29 mouse cellular contexts compared by ENCODE assay signal in genomic region chr12:8281225-8282017, GRCm38 (mm10). TPM values are rescaled to one million over a fixed set of nuclear protein-coding genes. Genes with fewer than 3 reads are reported as not detected.
DNase-seq lines count a peak whose midpoint lies in the region; ATAC-seq lines count a peak whose summit lies in the region.
"Had no signal": no experiment of that assay in that cellular context is flagged by ENCODE, and none has a peak within 500 bp of the region (broad histone marks: within the 10 kb centered on the region; RNA-seq: fewer than 3 reads in every experiment).

No protein-coding gene starts in this region.

- H3K9ac ChIP-seq in heart, embryonic 16.5 days (ENCODE audit: low read length) = no peak overlapping the region
- no peak overlapping the region for H3K9ac ChIP-seq in neural tube, embryonic 14.5 days (replicated peaks; ENCODE audit: low read depth, low read length)
- no peak overlapping the region for H3K9ac ChIP-seq in embryonic facial prominence, embryonic 13.5 days
- H3K9ac ChIP-seq: forebrain, embryonic 13.5 days; heart, embryonic 13.5 days; limb, embryonic 13.5 days; lung, embryonic 15.5 days; midbrain, embryonic 15.5 days; neural tube, embryonic 13.5 days; stomach, embryonic 15.5 days had no signal

- no peak overlapping the region for H3K27ac ChIP-seq in heart, embryonic 16.5 days (ENCODE audit: low read length)
- H3K27ac ChIP-seq in neural tube, embryonic 14.5 days (ENCODE audit: low read depth, low read length) = no peak overlapping the region
- H3K27ac ChIP-seq in embryonic facial prominence, embryonic 13.5 days = no peak overlapping the region
- H3K27ac ChIP-seq: forebrain, embryonic 13.5 days; gastrocnemius, adult 2 months; heart, embryonic 13.5 days; hindbrain, embryonic 10.5 days; limb, embryonic 13.5 days; lung, embryonic 15.5 days; midbrain, embryonic 15.5 days; neural tube, embryonic 13.5 days; stomach, embryonic 15.5 days had no signal

- no peak overlapping the region for H3K4me3 ChIP-seq in heart, embryonic 16.5 days (ENCODE audit: low read length)
- no peak overlapping the region for H3K4me3 ChIP-seq in neural tube, embryonic 14.5 days (ENCODE audit: low read depth, low read length)
- H3K4me3 ChIP-seq in embryonic facial prominence, embryonic 13.5 days = no peak overlapping the region
- H3K4me3 ChIP-seq: forebrain, embryonic 13.5 days; gastrocnemius, adult 2 months; heart, embryonic 13.5 days; hindbrain, embryonic 10.5 days; limb, embryonic 13.5 days; lung, embryonic 15.5 days; megakaryocyte, embryonic 14.5 days; midbrain, embryonic 15.5 days; neural tube, embryonic 13.5 days; stomach, embryonic 15.5 days had no signal

- DNase-seq in heart, postnatal 10 days = no peak
- no peak for DNase-seq in neural tube, embryonic 10.5 days (ENCODE audit: extremely low spot score, low spot score)
- no peak for DNase-seq in cerebellum, postnatal 14 days
- DNase-seq in left cerebral cortex, adult 9 months (ENCODE audit: low spot score in 2 of 2) = no peak
- DNase-seq: adrenal gland, adult 2 months; cerebellum, adult 11 months; cerebellum, adult 9-11 months; gastrocnemius, adult 2 months; kidney, postnatal 36 days; layer of hippocampus, postnatal 36 days; lung, postnatal 36 days; right cerebral cortex, adult 18-20 months; thymus, adult 18-20 months; thymus, postnatal 4 days had no signal

- H3K4me1 ChIP-seq in heart, embryonic 16.5 days (ENCODE audit: control insufficient read depth, insufficient read depth, low read length) = peaks cover 9% of the 10 kb centered on the region
- H3K4me1 ChIP-seq in neural tube, embryonic 14.5 days (ENCODE audit: control insufficient read depth, insufficient read depth, low read length) = no peaks in the 10 kb centered on the region
- H3K4me1 ChIP-seq in embryonic facial prominence, embryonic 13.5 days = no peaks in the 10 kb centered on the region
- H3K4me1 ChIP-seq: forebrain, embryonic 13.5 days; hindbrain, embryonic 10.5 days; limb, embryonic 13.5 days; lung, embryonic 15.5 days; midbrain, embryonic 15.5 days; neural tube, embryonic 13.5 days; stomach, embryonic 15.5 days had no signal

- intact Hi-C loops in heart, postnatal 10 days (cut with DNase I) = no loop called here

- no peaks in the 10 kb centered on the region for H3K27me3 ChIP-seq in heart, embryonic 16.5 days (ENCODE audit: control insufficient read depth, insufficient read depth, low read length)
- H3K27me3 ChIP-seq in neural tube, embryonic 14.5 days (ENCODE audit: control insufficient read depth, insufficient read depth, low read length) = no peaks in the 10 kb centered on the region
- H3K27me3 ChIP-seq in embryonic facial prominence, embryonic 13.5 days = no peaks in the 10 kb centered on the region
- H3K27me3 ChIP-seq: forebrain, embryonic 13.5 days; heart, embryonic 13.5 days; limb, embryonic 13.5 days; lung, embryonic 15.5 days; megakaryocyte, embryonic 14.5 days; midbrain, embryonic 15.5 days; neural tube, embryonic 13.5 days; stomach, embryonic 15.5 days had no signal

- ATAC-seq in heart, embryonic 16.5 days (replicated peaks; ENCODE audit: extremely low read depth, insufficient read depth, low FRiP score) = peak; percentile 61
- ATAC-seq in neural tube, embryonic 14.5 days (ENCODE audit: low read depth) = 0 out of 2 replicates have a peak, but pooled peaks have one; percentile 24
- peak; percentile 57 for ATAC-seq in embryonic facial prominence, embryonic 13.5 days (ENCODE audit: insufficient number of reproducible peaks, insufficient read depth, low FRiP score, low TSS enrichment, low read depth)
- ATAC-seq: forebrain, embryonic 13.5 days; hindbrain, embryonic 16.5 days; intestine, postnatal 0 days; midbrain, embryonic 15.5 days had no signal

- H3K9me3 ChIP-seq in heart, embryonic 16.5 days (replicated peaks; ENCODE audit: control insufficient read depth, low read length) = no peaks in the 10 kb centered on the region
- H3K9me3 ChIP-seq in neural tube, embryonic 14.5 days (ENCODE audit: control insufficient read depth, low read length) = no peaks in the 10 kb centered on the region
- H3K9me3 ChIP-seq in embryonic facial prominence, embryonic 13.5 days = no peaks in the 10 kb centered on the region
- H3K9me3 ChIP-seq: forebrain, embryonic 13.5 days; heart, embryonic 13.5 days; hindbrain, embryonic 10.5 days; limb, embryonic 13.5 days; lung, embryonic 15.5 days; megakaryocyte, embryonic 14.5 days; midbrain, embryonic 15.5 days; neural tube, embryonic 13.5 days; stomach, embryonic 15.5 days had no signal

- 74% methylated on average over 15 of the region's 15 CpGs for WGBS in heart, embryonic 16.5 days
- WGBS in neural tube, embryonic 14.5 days = 86% methylated on average over 15 of the region's 15 CpGs
- WGBS in embryonic facial prominence, embryonic 13.5 days = 74% methylated on average over 15 of the region's 15 CpGs

- no peak overlapping the region for H3K4me2 ChIP-seq in heart, embryonic 16.5 days (ENCODE audit: low read depth, low read length)
- no peak overlapping the region for H3K4me2 ChIP-seq in neural tube, embryonic 14.5 days (ENCODE audit: low read depth, low read length)
- no peak overlapping the region for H3K4me2 ChIP-seq in embryonic facial prominence, embryonic 13.5 days
- H3K4me2 ChIP-seq: forebrain, embryonic 13.5 days; heart, embryonic 13.5 days; limb, embryonic 13.5 days; lung, embryonic 15.5 days; midbrain, embryonic 15.5 days; neural tube, embryonic 13.5 days; stomach, embryonic 15.5 days had no signal

- H3K36me3 ChIP-seq in heart, embryonic 16.5 days (ENCODE audit: control insufficient read depth, insufficient read depth) = peaks cover 10% of the 10 kb centered on the region
- no peaks in the 10 kb centered on the region for H3K36me3 ChIP-seq in neural tube, embryonic 14.5 days (ENCODE audit: control insufficient read depth, insufficient read depth, low read length)
- peaks cover 34% of the 10 kb centered on the region for H3K36me3 ChIP-seq in embryonic facial prominence, embryonic 13.5 days
- H3K36me3 ChIP-seq: midbrain, embryonic 15.5 days; stomach, embryonic 15.5 days had no signal

RNA-seq across cellular contexts. Expression of gene Gdf7, which starts 20.3 kb away (rescaled TPM):
- not detected in 2 replicates for polyA plus RNA-seq in heart, embryonic 16.5 days (2015; fragmentation: Nextera tagmentation; extraction: Ambion mirVana)
- total RNA-seq in heart, postnatal 10 days (2021) = under 1 TPM in 1 of 2 experiments, not detected in 1; 0.48 TPM
- 0.43 TPM in 1 of 2 replicates, not detected in the other for polyA plus RNA-seq in neural tube, embryonic 14.5 days (2014; fragmentation: Nextera tagmentation; extraction: Ambion mirVana)
- polyA plus RNA-seq in embryonic facial prominence, embryonic 13.5 days (2015; fragmentation: Nextera tagmentation; extraction: Ambion mirVana) = 1.6 and 2.1 TPM in 2 replicates
- total RNA-seq: adrenal gland, adult 2 months; gastrocnemius, adult 2 months; gastrocnemius, postnatal 4 days had no signal
- polyA plus RNA-seq: forebrain, embryonic 13.5 days; heart, embryonic 13.5 days; intestine, postnatal 0 days; lung, embryonic 15.5 days; stomach, embryonic 15.5 days had no signal

RNA-seq across cellular contexts. Expression of gene Hs1bp3, which starts 31.8 kb away (rescaled TPM):
- polyA plus RNA-seq in heart, embryonic 16.5 days (2015; fragmentation: Nextera tagmentation; extraction: Ambion mirVana) = 15.1 and 16.5 TPM in 2 replicates
- 10 to 100 TPM; 11.3 to 15.1 TPM for total RNA-seq in heart, postnatal 10 days (2021)
- polyA plus RNA-seq in neural tube, embryonic 14.5 days (2014; fragmentation: Nextera tagmentation; extraction: Ambion mirVana) = 6.0 and 6.2 TPM in 2 replicates
- polyA plus RNA-seq in embryonic facial prominence, embryonic 13.5 days (2015; fragmentation: Nextera tagmentation; extraction: Ambion mirVana) = 19.0 and 19.2 TPM in 2 replicates
